ENCODE assay signal across 11 mouse cellular contexts in genomic region chr3:40524841-40525240, GRCm38 (mm10). TPM values are rescaled to one million over a fixed set of nuclear protein-coding genes. Genes with fewer than 3 reads are reported as not detected.
A peak's percentile ranks its signal among the peaks of the same experiment; 100 is the strongest.
DNase-seq lines count a peak whose midpoint lies in the region; ATAC-seq lines count a peak whose summit lies in the region.
"Had no signal": no experiment of that assay in that cellular context is flagged by ENCODE, and none has a peak within 500 bp of the region (broad histone marks: within the 10 kb centered on the region; RNA-seq: fewer than 3 reads in every experiment).

No protein-coding gene starts in this region.

- ATAC-seq in frontal cortex, adult (ENCODE audit: low TSS enrichment): no peak
- ATAC-seq: forebrain, embryonic 14.5 days; intestine, postnatal 0 days; Patski had no signal

- peak; percentile 39 for DNase-seq in testis, postnatal 10 days (ENCODE audit: low spot score)
- DNase-seq in testis, postnatal 14 days (ENCODE audit: low spot score): no peak
- peak; percentile 67 for DNase-seq in MN1 (ENCODE audit: low spot score)
- DNase-seq in induced T-regulatory cell, adult 2 months (ENCODE audit: low read depth): peak; percentile 10
- no peak for DNase-seq in left cerebral cortex, adult 9 months (ENCODE audit: low spot score in 2 of 2)
- DNase-seq in gastrocnemius, postnatal 25 days: no peak

RNA-seq across cellular contexts. Expression of gene Intu, which starts 6.2 kb away (rescaled TPM):
- 1 to 10 TPM in 1 of 2 experiments, under 1 TPM in 1; 0.92 to 1.5 TPM for total RNA-seq in gastrocnemius, postnatal 25 days (2021)
- total RNA-seq: CH12.LX had no signal

Comparison
In these comparisons a context has a peak if more than half of its experiments do, and no peak if none do; other contexts are left out.
1. DNase-seq: peak in testis, postnatal 10 days (single experiment), MN1 (single experiment) and induced T-regulatory cell, adult 2 months (single experiment); none in testis, postnatal 14 days (single experiment), left cerebral cortex, adult 9 months (0 of 2) and gastrocnemius, postnatal 25 days (single experiment).